Mouse (Mus musculus) MEL-GATA-1-ER (cell line): Measurements from ENCODE around the gene Slc41a2.
"Not testable (repeated sequence)": the region's sequence is repeated elsewhere in the genome, so short reads cannot be mapped to it uniquely, and the experiment has no call there.

Source experiments
- DNase-seq: peaks from one replicate; pipeline ENCODE4 v3.0.0-alpha.2; 2012; ENCODE audit warnings: low read depth; ENCODE audit errors: extremely low read depth

Slc41a2 gene

DNA sequence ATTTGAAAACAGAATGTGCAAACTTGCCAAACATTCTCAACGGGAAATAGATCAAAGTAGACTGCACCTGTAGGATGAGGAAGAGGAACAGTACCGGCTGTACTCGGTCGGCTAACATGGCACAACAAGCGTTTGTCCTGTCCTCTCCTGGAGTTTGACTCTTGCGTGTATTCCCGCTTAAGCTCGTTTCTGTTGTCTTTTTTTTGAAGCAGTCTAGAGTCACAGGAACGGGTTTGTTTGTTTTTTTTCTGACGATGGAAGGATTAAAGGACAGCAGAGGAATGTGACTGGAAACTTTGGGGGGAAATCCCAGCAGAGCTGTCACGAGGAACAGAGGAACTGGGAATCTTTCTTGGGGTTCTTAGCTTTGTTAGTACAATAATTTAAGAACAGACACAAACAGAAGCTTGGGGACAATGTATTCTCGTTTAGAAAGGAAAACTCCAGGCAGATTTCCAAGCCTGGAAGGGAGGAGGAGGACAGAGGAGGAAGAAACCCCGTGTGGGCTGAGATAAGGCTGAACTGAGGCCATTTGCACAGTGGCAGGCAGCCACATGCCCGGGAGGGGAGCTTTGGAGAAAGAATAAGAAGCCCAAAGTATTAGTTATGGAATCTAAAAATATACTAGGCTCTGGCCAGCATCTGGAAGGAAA is 16.1 kb upstream of the Slc41a2 start:
- no peak for DNase-seq

DNA sequence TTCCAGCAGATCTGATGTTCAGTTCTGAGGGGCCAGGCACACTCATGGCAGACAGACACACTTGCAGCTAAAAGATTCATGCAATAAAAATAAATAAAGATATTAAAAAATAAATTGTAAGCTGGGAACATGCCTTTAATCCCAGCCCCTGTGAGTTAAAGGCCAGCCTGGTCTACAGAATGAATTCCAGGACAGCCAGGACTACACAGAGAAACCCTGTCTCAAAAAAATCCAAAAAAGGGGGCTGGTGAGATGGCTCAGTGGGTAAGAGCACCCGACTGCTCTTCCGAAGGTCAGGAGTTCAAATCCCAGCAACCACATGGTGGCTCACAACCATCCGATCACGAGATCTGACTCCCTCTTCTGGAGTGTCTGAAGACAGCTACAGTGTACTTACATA is 14.1 kb upstream of the Slc41a2 start:
- DNase-seq, result not testable (repeated sequence)

DNA sequence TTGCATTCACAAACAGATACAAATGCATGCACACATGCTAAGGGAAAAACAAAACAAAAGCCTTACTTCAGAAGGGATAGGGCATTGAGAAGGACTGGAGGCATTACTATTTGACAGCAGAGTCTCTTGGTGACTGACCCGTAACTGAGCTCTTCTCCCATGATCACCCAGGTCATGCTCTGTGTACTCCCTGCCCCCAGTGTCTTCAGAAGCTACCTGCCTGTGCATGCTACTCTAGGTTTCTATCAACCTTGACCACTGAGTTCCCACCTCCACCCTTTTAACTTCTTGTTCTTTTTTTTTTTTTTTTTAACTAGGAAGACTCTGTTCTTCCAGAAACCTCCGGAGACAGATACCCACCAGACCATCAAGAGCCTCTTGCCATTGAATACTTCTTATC is 13.0 kb upstream of the Slc41a2 start:
- DNase-seq, result no peak

DNA sequence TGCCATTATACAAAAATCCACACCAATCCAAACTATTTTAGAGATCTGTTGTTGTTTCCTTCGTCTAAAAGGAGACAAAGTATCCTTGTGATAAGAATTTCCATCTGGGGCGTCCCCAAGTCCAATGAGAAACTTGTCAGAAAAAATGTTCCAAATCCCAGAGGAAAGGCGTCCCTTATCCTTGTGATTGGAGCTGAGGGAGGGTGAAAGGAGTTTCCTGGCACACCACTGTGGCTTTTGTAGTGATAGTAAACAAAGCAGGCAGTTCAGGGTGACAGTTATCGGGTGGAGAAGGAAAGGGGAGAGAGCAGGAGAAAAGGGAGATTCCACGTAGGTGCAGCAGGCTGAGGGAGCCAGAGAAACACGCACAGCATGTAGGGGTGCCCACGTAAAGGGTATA is 9.8 kb upstream of the Slc41a2 start:
- no peak for DNase-seq

DNA sequence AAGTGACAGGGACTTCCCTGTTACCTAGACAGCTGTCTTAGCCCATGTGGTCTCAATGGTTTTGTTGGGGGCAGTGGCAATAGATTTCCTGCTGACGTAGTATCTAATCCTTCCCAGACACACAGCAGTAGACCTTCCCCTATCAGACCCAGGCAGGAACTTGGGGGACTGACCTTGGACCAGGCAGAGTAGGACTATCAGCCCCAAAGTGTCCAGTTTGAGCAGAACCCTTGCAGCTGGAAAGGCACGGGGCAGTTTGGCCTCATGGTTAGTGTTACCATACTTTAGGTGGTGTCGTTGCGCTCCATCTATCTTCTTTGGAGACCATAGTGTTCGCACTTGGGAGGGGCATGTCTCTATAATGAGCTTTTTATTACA is 8.7 kb upstream of the Slc41a2 start:
- DNase-seq, result no peak

DNA sequence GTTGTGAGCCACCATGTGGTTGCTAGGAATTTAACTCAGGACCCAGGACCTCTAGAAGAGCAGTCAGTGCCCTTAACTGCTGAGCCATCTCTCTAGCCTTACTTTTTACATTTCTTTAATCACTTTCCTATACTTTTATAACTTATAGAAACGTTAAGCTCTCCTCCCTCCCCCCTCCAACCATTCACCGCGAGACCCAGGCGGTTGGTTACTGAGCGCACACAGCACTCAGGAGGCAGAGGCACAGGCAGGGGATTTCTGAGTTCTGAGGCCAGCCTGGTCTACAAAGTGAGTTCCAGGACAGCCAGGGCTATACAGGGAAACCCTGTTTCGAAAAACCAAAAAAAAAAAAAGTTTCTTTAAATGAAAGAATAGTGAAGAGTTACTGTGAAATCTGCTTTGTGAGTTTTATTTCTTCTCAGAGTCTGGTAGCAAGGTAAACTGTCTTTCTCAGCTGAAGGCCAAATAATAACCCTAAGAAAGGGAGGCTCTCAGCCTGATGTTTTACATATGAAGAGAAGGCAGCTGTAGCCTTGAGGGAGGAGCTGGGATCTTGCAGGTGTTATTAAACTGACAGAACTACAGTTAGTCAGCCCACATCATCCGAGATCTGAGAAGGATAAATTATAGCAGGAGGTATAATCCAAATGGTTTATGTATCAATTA is 8.1 kb upstream of the Slc41a2 start:
- DNase-seq, result no peak

DNA sequence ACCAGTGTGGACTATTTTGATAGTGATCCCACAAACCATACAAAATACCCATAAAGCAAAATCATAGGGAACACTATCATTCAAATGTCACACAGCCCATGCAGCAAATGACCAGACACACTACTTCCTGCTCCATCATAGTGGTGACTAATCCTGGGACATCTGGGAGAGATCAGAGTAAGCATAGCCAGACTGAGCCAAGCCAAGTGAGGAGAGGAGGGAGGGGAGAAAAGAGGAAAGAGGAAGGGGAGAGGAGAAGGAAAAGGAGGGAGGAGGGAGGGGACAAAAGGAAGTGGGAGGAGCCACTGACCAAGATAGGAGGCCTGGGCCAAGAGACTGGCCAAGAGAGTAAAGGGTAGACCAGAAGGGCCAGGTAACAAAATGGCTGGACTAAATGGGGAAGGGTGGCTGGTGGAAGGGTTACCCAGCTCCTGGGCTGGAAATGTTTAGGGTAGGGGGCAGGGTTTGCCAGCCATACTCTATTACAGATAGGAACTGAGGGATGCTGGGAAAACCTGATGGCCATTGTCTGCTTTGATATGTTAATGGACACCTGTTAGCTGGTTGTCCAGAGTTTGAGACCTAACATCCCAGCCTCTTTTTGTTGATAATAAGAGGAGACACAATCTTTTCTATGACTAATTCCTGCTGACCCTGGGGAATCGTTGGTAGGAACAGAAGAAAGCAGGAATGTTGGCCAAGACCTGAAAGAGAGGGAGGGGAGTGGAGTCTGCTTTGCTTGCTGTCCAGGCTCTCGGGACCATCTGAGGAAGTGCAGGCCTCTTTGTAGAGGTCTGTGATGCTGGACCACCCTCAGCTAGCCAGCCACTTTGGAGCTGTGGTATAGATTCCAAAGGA is 6.4 kb upstream of the Slc41a2 start:
- no peak for DNase-seq

DNA sequence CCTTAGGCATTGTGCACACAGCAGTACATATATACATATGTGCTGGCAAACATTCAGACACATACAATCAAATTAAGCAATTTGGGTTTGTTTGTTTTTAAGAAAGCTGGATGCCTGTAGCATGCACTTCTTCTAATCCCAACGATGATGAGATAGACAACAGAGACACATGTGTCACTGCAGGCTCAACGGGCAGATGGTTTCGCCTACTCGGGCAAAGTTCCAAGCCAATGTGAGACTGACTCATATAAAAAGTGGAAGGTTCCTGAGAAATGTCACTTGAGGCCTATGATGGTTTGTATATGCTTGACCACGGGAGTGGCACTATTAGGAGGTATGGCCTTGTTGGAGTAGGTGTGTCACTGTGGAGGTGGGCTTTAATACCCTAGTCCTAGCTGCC is 5.5 kb upstream of the Slc41a2 start:
- no peak for DNase-seq

DNA sequence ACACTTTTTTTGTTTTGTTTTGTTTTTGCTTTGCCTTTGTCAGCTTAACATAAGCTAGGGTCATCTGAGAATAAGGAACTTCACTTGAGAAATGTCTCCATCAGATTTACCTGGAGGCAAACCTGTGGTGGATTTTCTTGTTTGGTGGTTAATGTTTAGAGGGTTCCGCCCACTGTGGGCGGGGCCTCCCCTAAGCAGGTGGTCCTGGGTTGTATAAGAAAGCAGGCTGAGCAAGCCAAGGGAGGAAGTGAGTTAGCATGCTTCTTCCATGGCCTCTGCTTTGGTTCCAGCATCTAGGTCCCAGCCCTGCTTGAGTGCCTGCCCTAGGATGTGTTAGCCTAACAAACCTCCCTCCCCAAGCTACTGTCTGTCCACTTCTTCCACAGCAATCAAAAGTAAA is 3.5 kb upstream of the Slc41a2 start:
- no peak for DNase-seq

DNA sequence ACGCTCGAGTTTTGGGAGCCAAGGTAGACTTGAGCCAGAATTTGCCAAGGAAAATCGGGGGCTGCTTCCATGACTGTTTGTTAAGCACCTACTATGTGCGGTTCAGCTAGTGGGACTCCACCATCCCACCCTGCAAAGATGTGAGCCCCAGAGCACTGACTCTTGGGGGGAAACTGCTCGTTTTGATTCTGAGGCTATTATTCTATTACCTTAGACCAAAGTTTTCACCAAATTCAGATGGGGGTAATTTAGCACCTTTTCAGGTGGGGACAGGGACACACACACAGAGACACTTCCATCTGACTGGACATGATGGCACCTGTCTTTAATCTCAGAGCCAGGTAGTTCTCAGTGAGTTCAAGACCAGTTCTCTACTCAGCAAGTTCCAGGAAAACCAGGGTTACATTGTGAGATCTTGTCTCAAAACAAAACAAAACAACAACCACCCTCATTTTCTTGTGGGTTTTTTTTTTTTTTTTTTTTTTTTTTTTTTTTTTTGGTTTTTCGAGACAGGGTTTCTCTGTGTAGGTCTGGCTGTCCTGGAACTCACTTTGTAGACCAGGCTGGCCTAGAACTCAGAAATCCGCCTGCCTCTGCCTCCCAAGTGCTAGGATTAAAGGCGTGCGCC is 403 bp upstream of the Slc41a2 start:
- no peak for DNase-seq

DNA sequence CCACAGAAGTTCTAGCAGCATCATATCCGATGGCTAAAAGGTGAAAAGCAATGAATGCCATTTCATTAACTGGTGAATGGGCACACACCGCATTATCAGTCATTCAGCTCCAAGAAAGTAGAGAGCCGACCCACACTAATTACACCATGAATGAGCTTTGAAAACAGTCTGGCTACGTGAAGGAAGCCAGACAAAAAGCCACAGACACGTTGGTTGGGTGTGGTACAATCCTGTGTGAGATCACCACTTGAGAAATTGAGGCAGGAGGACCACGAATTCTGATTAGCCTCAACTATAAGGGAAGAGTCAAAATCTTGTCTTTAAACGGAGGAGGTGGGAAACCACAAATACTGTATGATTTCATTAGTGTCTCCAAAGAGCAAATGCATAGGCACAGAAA is 1.3 kb downstream of the Slc41a2 start:
- DNase-seq, result no peak

DNA sequence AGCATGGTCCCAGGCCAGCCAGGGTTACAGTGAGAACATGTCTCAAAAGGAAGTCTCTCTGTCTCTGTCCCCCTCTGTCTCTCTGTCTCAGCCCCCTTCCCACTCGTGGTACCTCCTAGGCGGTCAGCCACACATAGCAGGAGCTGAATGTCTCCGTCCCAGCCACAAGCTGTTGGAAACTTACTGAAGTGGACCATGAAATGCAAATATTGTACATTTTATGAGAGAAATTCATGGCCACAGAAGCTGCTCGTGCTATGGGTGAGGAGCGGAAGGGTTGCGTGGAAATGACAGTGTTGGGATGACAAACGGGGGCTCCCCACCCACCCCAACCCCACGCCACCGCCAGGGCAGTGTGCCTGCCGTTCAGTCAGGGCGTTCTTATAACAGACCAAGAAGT is 5.1 kb downstream of the Slc41a2 start:
- DNase-seq, result no peak

DNA sequence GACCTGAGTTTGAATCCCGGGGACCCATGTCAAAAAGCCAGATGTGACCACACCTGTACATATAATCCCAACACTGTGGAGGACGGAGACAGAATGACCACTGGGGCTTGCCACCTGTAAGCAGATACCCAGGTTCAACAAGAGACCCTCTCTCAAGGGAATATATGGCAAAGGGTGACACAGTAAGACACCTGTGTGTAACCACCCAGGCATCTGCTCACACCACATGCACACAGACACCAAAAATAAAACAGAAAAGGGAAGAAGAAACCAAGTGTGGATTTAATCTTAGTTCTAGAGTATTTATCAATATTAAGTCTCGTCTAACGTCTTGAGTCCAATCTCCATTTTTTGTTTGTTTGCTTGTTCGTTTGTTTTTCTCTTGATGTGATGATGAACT is 5.9 kb downstream of the Slc41a2 start:
- DNase-seq, result no peak

DNA sequence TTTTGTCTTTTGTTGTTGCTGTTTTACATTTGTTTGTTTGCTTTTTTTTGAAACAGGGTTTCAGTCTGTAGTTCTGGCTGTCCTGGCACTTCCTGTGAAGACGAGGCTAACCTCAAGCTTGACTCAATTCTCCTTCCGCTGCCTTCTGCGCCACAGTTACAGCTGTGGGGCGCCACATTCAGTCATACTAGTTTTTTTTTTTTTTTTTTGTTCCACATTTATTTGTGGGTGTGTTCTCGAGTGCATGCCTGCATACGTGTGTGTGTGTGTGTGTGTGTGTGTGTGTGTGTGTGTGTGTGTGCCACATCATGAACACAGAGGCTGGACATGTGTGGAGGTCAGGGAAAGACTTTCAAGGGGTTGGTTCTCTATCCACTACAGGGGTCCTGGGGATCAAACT is 7.3 kb downstream of the Slc41a2 start:
- DNase-seq, result no peak

DNA sequence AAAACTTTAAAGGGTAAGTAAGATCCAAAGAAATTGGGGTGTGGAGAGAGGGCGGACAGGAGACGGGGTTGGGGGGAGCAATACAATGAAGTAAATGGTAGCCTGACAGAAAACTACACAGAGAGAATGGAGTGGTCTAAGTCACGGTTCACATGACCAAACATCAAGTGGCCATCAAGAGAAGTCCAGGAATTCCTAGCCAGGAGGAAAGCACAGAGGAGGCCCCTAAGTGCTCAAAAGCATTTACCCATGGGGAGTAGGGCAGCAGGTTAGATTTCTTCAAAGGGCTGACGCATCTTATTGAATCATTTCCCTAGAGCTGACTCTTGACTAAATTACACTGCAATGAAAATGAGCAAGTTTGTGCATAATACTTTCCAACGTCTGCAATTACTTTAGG is 8.9 kb downstream of the Slc41a2 start:
- no peak for DNase-seq

DNA sequence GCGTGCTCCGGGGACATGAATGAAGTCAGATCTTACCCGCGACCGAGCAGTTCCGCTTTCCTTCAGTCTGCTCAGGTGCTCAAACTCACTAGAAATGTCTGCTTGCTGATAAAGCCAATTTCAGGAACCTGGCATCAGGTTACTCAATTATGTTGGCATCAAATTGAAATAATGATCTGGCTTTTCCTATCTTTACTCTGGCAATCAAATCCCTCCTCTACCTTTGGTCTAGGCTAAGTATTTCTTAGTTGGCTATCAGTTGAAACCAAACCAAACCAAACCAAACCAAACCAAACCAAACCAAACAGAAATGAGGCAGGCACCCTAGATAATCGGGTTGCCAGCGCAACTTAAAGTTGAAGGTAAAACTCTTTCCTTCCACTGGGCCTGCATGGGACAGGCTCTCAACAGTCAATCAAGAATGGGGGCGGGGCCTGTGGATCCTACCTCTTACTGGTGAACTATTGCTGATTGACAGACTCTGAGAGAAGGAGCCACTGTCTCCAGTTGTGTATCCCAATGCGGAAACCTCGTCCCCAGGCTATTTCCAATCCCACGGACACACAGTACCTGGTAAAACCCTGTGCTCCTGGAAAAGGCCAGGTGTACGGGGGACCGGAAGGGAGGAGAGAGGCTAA is 10.9 kb downstream of the Slc41a2 start:
- DNase-seq, result no peak

DNA sequence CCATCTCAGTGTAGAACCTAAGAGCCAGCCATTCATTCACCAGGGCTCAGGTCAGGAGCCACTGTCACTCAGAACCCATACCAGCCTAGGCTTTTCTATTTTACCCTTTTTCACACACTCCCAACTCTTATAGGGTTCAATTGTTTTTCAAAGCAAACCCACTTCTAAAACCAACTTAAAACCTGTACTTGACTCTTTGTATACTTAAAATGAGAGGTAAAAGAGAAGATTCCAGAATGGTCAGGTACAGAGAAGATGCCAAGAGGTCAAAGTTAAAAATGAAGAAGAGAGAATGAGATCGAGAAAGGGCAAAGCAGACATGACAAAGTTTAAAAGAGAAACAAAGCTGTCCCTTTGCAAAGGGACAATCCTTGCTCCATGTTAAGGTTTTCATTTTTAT is 11.8 kb downstream of the Slc41a2 start:
- no peak for DNase-seq

DNA sequence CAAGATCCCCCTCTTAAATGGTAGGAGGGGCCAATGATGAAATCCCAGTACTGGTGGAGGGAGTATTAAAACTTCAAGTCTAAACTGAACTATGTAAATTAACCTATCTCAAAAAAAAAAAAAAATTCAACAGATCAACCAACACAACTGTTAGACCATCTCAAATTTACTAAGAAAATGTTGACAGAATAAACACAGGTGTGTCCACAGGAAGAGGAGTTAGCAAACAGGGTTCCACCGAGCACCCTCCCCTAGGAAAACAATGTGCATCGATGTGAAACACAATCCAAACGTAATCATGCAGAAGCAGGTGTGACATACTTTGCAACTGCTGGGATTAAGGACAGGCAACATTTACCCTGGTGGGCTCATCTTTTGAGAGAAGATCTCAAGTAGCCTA is 12.8 kb downstream of the Slc41a2 start:
- no peak for DNase-seq

DNA sequence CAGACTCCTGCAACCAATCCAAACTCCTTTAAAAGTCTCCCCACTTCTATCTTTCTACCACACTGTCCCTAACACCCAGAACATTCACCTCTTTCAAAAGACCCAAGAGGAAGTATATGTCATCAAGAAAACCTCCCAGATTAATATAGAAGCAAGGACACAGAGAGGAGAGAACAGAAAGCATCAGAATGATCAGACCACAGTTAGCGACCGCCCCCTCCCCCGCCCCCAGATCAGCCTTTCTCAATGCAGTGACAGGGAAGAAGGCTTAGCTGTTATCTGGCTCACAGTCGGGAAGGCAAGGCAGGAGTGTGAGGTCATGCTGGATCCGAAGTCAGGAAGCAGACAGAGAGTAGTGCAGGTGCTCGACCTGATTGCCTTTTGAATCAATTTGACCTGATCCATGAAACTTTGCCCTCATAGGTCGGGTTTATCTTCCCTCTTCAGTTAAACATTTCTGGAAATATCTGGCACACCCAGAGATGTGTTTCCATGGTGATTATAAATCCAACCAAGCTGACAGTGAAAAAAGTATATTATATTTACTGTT is 15.1 kb downstream of the Slc41a2 start:
- no peak for DNase-seq

DNA sequence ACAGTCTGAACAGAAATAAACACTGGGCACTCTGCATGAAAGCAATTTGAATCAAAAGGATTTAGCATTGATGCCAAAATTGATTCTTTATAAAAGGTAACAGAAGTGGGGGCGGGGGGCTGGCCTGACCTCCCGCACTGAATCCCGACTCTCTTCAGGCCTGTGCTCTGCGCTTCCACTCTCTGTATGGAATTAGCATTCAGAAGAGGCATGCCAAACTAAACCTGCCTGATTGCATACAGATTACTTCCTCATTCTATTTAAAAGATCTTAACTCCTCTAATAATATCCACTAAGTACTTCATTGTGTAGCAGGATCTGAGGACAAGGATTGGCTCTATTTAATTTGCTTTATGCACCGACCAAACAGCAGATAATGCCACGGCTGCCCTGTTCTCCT is 16.2 kb downstream of the Slc41a2 start:
- DNase-seq, result no peak

DNA sequence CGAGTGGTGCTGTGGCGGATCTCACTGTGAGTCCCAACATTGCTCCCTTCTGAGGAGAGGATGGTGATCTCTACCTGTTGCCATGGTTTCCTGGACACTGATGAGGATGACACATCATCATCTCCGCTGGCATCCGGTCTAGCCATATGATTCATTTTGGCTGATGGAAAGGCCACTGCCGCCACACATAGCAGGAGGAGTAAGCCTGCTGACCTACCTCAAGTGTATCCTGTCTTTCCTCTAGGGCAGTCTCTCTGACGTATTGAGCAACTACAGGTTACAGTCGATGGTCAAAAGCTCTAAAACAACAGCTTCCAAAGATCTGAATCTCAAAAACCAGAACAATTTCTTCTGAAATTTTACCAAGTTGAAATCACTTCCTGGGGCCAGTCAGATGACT is 16.8 kb downstream of the Slc41a2 start:
- no peak for DNase-seq
